Mouse (Mus musculus) erythroblast, embryonic 14.5 days (primary cell): ENCODE results near the gene Vmn1r42.

Experiments
- GATA1 ChIP-seq: IDR thresholded peaks from 2 replicates; pipeline ENCODE4 v1.6.1; 2012; ENCODE audit warnings: low read length, inconsistent platforms, mixed read lengths
- TAL1 ChIP-seq: IDR thresholded peaks from 3 replicates; pipeline ENCODE4 v1.6.1; 2012; ENCODE audit warnings: low read length, inconsistent platforms, mixed read lengths

DNA sequence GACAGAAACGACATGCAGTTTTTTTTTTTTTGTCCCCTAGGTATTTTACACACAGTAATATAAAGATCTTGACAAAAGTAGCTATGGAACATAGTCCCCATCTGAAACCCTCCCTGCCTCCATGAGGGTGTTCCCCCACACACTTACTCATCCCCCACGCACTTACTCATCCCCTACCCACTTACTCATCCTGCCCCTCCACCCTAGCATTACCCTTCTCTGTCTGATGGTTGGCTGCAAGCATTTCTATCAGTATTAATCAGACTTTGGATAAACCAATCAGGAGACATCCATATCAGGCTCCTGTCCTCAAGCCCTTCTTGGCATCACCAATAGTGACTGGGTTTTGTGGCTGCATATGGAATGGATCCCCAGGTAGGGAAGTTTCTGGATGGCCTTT, 750 bp upstream of the Vmn1r42 start:
- TF ChIP-seq GATA1 (no peak), TAL1 (no peak)
